Mouse (Mus musculus): ENCODE results near the gene Lgi4.

GRCm38 (mm10) chr7:31070324-31070723 lies 11.2 kb downstream of the Lgi4 start:
- TF ChIP-seq CTCF (IDR thresholded peaks at IDR 0.05; ENCODE audit: low read depth, low read length) (no peak), POLR2A (IDR thresholded peaks at IDR 0.05; ENCODE audit: insufficient read depth, low read length) (no peak)
